Mouse (Mus musculus): ENCODE measurements around the gene Dennd4b. TPM values are rescaled to one million over a fixed set of nuclear protein-coding genes. Genes with fewer than 3 reads are reported as not detected.

Dennd4b gene
- polyA plus RNA-seq, 1 experiment from 2014 or later: 2.3 TPM

DNA sequence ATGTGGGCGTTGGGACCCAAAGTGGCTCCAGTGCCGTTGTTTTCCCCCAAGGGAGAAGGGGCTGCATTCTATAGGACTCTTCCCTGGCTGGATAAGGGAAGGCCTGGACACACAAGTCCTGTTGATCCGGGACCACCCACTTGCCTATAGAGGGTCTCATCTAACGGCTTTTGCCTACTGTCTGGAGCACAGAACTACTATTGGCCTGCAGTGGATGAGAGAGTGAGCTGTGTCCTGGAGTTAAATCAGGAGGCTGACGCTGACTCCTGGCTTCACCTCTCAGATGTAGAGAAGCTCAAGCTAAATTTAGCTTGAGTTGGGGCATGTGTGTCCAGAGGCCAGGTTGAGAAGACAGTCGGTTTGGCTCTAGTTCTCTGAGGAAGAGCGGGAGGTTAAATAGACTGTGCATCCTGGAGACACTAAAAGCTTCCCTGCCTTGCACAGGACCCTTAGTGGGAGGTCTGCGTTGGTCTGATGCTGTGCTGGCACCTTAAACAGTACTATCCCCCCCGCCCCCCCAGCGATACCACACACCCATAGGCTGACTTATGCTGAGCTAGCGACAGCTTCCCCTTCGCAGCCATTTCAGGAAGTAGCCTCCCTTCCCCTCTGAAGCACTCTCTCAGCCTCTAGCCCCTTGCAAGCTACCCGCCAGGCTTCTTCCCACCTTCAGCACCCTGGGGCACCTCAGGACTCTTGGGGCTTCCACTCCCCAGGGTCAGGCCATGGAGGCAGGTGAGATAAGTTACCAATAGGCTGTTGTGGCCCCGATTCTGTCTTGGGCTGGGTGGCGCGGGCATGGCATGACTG, 1.2 kb downstream of the Dennd4b start:
- Histone ChIP-seq H3K9me3 (replicated peaks) (no peaks in the 10 kb centered on the region), H3K9ac (peak overlapping the region; percentile 83), H3K27me3 (no peaks in the 10 kb centered on the region), H3K36me3 (replicated peaks) (peaks cover 32% of the 10 kb centered on the region), H3K27ac (replicated peaks) (peak overlapping the region; percentile 95), H3K4me2 (peak overlapping the region; percentile 97), H3K4me1 (replicated peaks) (peaks cover 44% of the 10 kb centered on the region), H3K4me3 (replicated peaks) (peak overlapping the region; percentile 89)
- ATAC-seq (ENCODE audit: insufficient read depth): peak; percentile 1; the same call in 1 of the 2 replicates
- WGBS (ENCODE audit: insufficient replicate concordance): 5% methylated on average over 16 of the region's 16 CpGs

DNA sequence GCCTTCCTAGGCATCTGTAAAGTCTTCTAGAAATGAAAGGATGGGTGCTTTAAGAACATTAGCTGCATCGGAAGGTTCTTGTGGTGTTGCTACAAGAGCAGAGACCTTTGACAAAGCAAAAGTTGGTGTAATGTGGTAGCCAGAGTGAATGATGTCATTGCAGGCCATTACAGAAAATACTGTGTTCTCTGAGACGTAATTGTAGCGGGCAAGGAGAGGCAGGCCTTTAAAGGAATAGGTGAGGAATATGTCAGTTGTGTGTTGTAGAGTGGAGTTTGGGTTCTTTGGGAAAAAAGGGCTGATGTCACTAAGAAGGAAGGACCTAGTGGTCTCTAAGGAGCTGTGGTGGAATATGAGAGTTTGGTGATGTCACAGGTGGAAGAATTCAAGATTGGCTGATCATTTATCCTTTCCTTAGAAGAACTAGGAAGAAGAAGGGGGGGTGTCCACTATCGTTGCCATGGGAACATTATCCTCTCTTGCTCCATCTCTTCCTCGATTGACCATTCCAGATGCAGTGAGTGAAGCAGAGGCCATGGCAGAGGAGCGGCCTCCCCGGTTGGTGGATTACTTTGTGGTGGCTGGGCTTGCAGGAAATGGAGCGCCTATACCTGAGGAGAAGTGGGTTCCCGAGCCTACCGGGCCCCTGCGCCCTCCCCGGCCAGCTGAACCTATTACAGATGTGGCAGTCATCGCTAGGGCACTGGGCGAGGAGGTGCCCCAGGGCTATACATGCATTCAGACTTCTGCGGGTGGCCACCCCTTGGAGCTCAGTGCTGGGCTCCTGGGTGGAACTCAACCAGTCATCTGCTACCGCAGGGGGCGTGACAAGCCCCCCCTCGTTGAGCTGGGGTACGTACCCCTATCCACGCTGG, 2.2 kb downstream of the Dennd4b start:
- WGBS (ENCODE audit: insufficient replicate concordance): 77% methylated on average over 20 of the region's 20 CpGs
- ATAC-seq (ENCODE audit: insufficient read depth): no peak
- Histone ChIP-seq H3K36me3 (replicated peaks) (peaks cover 28% of the 10 kb centered on the region), H3K27ac (replicated peaks) (peak overlapping the region; percentile 95), H3K9ac (peak overlapping the region; percentile 83; the same call in 1 of the 2 replicates), H3K27me3 (no peaks in the 10 kb centered on the region), H3K9me3 (replicated peaks) (no peaks in the 10 kb centered on the region), H3K4me2 (peak overlapping the region; percentile 97), H3K4me3 (replicated peaks) (peak overlapping the region; percentile 89), H3K4me1 (replicated peaks) (peaks cover 44% of the 10 kb centered on the region)

DNA sequence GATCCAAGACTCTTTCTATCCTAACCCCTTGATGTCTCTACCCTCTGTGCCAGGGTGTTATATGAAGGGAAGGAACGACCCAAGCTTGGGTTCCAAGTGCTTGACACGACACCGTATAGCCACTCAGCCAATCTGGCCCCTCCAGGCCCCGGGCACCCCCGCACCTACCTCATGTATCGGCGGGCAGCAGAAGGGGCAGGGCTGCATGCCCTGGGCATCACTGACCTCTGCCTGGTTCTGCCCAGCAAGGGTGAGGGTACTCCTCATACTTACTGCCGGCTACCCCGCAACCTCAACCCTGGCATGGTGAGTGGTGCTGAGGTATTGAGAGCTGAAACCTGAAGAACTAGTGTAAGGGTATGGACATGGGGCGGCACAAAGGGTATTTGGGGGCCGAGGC, 3.2 kb downstream of the Dennd4b start:
- no peak overlapping the region for H3K4me3 ChIP-seq (replicated peaks)
- 86% methylated on average over 11 of the region's 11 CpGs for WGBS (ENCODE audit: insufficient replicate concordance)
- no peak overlapping the region for H3K9ac ChIP-seq
- H3K4me1 ChIP-seq (replicated peaks): peaks cover 44% of the 10 kb centered on the region
- H3K27me3 ChIP-seq: no peaks in the 10 kb centered on the region
- H3K9me3 ChIP-seq (replicated peaks): no peaks in the 10 kb centered on the region
- peaks cover 28% of the 10 kb centered on the region for H3K36me3 ChIP-seq (replicated peaks)
- H3K4me2 ChIP-seq: no peak overlapping the region
- H3K27ac ChIP-seq (replicated peaks): no peak overlapping the region
- no peak for ATAC-seq (ENCODE audit: insufficient read depth)

DNA sequence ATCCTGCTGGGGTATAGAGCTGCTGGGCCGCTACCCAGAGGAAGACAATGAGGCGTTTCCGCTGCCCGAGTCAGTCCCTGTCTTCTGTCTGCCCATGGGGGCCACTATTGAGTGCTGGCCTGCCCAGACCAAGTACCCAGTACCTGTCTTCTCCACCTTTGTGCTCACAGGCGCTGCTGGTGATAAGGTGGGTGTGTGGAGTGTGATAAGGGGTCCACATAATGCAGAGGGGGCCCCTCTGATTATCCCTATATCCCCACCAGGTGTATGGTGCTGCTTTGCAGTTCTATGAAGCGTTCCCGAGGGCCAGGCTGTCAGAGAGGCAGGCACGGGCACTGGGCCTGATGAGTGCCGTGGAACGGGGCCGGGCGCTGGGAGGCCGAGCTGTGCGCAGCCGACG, 4.0 kb downstream of the Dennd4b start:
- no peak overlapping the region for H3K4me2 ChIP-seq
- no peak overlapping the region for H3K9ac ChIP-seq
- peaks cover 27% of the 10 kb centered on the region for H3K36me3 ChIP-seq (replicated peaks)
- H3K4me3 ChIP-seq (replicated peaks): no peak overlapping the region
- 80% methylated on average over 16 of the region's 16 CpGs for WGBS (ENCODE audit: insufficient replicate concordance)
- no peak for ATAC-seq (ENCODE audit: insufficient read depth)
- no peaks in the 10 kb centered on the region for H3K27me3 ChIP-seq
- peaks cover 44% of the 10 kb centered on the region for H3K4me1 ChIP-seq (replicated peaks)
- H3K9me3 ChIP-seq (replicated peaks): no peaks in the 10 kb centered on the region
- H3K27ac ChIP-seq (replicated peaks): no peak overlapping the region

DNA sequence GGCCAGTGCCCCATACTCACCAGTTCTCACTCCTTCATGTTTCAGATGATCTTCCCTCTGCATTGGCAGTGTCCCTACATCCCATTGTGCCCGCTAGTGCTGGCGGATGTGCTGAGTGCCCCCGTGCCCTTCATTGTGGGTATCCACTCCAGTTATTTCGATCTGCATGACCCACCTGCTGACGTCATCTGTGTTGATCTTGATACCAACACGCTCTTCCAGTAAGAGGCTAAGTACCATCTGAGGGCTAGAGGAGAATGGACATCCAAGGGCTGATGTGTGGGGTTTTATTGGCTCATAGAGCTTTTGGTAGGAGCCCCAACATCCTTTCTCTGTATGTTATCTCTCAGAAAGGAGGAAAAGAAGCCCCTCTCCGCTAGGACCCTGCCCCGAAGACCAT, 5.8 kb downstream of the Dennd4b start:
- Histone ChIP-seq H3K4me2 (no peak overlapping the region), H3K27me3 (no peaks in the 10 kb centered on the region), H3K27ac (replicated peaks) (no peak overlapping the region), H3K36me3 (replicated peaks) (peaks cover 36% of the 10 kb centered on the region), H3K9ac (no peak overlapping the region), H3K9me3 (replicated peaks) (no peaks in the 10 kb centered on the region), H3K4me3 (replicated peaks) (no peak overlapping the region), H3K4me1 (replicated peaks) (peaks cover 34% of the 10 kb centered on the region)
- ATAC-seq (ENCODE audit: insufficient read depth): no peak
- 75% methylated on average over 8 of the region's 8 CpGs for WGBS (ENCODE audit: insufficient replicate concordance)

DNA sequence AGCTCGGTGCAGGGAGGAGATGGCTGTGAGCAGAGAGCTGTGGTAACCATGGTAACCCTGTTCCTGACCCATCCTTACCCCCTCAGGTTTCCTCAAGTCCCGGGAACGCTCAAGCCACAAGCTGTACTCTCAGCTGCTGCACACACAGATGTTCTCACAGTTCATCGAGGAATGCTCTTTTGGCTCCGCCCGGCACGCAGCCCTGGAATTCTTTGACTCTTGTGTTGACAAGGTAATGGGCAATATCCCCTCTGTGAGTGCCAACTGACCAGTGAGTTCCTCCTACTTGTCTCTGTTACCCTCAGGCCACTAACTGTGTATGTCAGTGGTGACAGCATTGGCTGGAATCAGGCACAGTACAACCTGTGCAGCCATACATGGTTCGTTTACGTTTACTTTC, 7.2 kb downstream of the Dennd4b start:
- no peak for ATAC-seq (ENCODE audit: insufficient read depth)
- Histone ChIP-seq H3K9me3 (replicated peaks) (no peaks in the 10 kb centered on the region), H3K36me3 (replicated peaks) (peaks cover 47% of the 10 kb centered on the region), H3K27me3 (no peaks in the 10 kb centered on the region), H3K4me1 (replicated peaks) (peaks cover 20% of the 10 kb centered on the region), H3K27ac (replicated peaks) (no peak overlapping the region), H3K4me2 (no peak overlapping the region), H3K4me3 (replicated peaks) (no peak overlapping the region), H3K9ac (no peak overlapping the region)
- 76% methylated on average over 9 of the region's 9 CpGs for WGBS (ENCODE audit: insufficient replicate concordance)

DNA sequence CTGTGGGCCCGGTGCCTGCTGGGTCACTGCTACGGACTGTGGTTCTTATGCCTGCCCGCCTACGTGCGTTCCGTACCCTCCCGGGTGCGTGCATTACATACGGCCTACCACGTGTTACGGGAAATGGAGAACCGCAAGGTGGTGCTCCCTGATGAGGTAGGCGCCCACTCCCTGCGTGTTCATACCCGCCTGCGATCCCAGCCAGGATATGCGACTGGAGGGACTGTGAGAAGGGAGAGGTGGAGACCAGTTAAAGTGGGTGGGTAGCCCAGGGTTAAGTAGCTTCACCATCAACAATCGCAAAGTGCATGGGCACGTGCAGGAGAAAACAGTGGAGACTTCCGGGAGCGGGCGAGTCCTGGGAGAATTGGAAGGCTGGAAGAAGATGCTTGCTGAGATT, 8.9 kb downstream of the Dennd4b start:
- Histone ChIP-seq H3K4me2 (no peak overlapping the region), H3K9ac (no peak overlapping the region), H3K4me1 (replicated peaks) (peaks cover 4% of the 10 kb centered on the region; the same call in 1 of the 2 replicates), H3K4me3 (replicated peaks) (no peak overlapping the region), H3K36me3 (replicated peaks) (peaks cover 60% of the 10 kb centered on the region), H3K27me3 (no peaks in the 10 kb centered on the region), H3K9me3 (replicated peaks) (no peaks in the 10 kb centered on the region), H3K27ac (replicated peaks) (no peak overlapping the region)
- WGBS (ENCODE audit: insufficient replicate concordance): 90% methylated on average over 22 of the region's 22 CpGs
- ATAC-seq (ENCODE audit: insufficient read depth): no peak

DNA sequence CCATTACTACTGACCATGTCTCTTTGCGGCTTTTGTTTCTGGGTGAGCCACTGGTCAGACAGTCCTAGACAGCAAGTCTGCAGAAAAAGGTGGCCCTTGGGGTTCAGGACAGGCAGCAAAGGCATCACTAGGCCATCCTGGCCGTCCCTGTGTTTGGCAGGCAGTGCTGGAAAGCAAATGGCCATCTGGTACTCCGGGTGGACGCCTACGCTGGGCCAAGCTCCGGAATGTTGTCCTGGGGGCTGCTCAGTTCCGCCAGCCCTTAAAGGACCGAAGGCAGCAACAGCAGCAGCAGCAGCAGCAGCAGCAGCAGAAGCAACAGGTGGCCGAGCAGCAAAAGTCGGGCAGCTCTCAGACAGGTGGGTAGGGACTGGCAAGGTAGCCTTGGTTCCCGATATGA, 10.3 kb downstream of the Dennd4b start:
- Histone ChIP-seq H3K27ac (replicated peaks) (no peak overlapping the region), H3K4me3 (replicated peaks) (no peak overlapping the region), H3K9ac (no peak overlapping the region), H3K4me1 (replicated peaks) (no peaks in the 10 kb centered on the region), H3K27me3 (no peaks in the 10 kb centered on the region), H3K36me3 (replicated peaks) (peaks cover 71% of the 10 kb centered on the region), H3K9me3 (replicated peaks) (no peaks in the 10 kb centered on the region), H3K4me2 (no peak overlapping the region)
- ATAC-seq (ENCODE audit: insufficient read depth): no peak
- WGBS (ENCODE audit: insufficient replicate concordance): 82% methylated on average over 11 of the region's 11 CpGs

DNA sequence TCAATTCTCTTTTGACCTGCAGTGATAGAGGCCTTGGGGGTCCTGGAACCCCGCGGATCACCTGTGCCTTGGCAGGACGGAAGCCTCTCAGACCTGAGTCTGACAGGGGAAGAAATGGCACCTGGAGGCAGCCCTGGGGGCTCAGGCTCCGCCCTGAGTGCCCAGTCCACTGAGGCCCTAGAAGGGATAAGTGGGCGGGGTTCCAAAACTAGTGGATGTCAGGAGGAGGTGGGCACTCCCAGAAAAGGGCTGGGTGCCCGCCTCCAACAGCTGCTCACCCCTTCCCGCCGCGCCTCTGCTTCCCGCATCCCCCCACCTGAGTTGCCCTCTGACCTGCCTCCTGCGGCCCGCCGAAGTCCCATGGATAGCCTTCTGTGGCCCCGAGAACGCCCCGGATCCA, 11.9 kb downstream of the Dennd4b start:
- no peak overlapping the region for H3K4me2 ChIP-seq
- H3K36me3 ChIP-seq (replicated peaks): peaks cover 67% of the 10 kb centered on the region
- no peaks in the 10 kb centered on the region for H3K27me3 ChIP-seq
- no peak overlapping the region for H3K4me3 ChIP-seq (replicated peaks)
- H3K9ac ChIP-seq: no peak overlapping the region
- H3K9me3 ChIP-seq (replicated peaks): no peaks in the 10 kb centered on the region
- ATAC-seq (ENCODE audit: insufficient read depth): no peak
- no peaks in the 10 kb centered on the region for H3K4me1 ChIP-seq (replicated peaks)
- no peak overlapping the region for H3K27ac ChIP-seq (replicated peaks)
- WGBS (ENCODE audit: insufficient replicate concordance): 70% methylated on average over 16 of the region's 16 CpGs

DNA sequence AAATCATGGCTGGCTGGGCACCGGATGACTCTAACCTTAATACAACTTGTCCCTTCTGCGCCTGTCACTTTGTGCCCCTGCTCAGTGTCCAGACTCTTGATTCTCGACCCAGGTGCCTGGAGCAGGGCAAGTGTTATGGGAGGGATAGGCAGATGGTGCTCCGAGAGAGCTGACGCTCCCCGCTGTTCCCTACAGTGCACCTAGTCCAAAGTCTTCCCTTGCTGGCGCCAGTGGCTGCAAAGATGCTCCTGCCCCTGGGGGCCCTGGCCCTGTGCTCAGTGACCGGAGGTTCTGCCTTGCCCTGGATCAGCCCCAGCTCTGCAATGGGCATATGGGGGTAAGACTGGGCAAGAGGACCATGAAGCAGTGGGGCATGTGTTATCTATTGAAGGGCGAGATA, 12.8 kb downstream of the Dennd4b start:
- Histone ChIP-seq H3K4me3 (replicated peaks) (no peak overlapping the region), H3K9ac (no peak overlapping the region), H3K27ac (replicated peaks) (no peak overlapping the region), H3K27me3 (no peaks in the 10 kb centered on the region), H3K4me2 (no peak overlapping the region), H3K36me3 (replicated peaks) (peaks cover 58% of the 10 kb centered on the region), H3K9me3 (replicated peaks) (no peaks in the 10 kb centered on the region), H3K4me1 (replicated peaks) (no peaks in the 10 kb centered on the region)
- ATAC-seq (ENCODE audit: insufficient read depth): no peak
- WGBS (ENCODE audit: insufficient replicate concordance): 79% methylated on average over 9 of the region's 9 CpGs

DNA sequence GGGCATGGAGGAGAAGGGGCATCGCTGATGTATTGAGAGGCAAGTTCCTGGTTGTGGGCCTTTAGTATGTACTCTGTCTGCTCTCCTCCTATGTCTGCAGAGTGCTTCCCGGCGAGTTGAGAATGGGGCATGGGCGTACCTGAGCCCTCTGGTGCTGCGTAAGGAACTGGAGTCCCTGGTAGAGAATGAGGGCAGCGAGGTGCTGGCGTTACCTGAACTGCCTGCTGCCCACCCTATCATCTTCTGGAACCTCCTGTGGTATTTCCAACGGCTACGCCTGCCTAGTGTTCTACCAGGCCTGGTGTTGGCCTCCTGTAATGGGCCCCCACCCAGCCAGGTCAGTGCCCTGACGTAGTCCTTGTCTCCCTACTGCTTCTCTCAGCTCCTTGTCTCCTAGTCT, 13.2 kb downstream of the Dennd4b start:
- no peak for ATAC-seq (ENCODE audit: insufficient read depth)
- Histone ChIP-seq H3K9me3 (replicated peaks) (no peaks in the 10 kb centered on the region), H3K4me2 (no peak overlapping the region), H3K4me1 (replicated peaks) (no peaks in the 10 kb centered on the region), H3K36me3 (replicated peaks) (peaks cover 54% of the 10 kb centered on the region), H3K9ac (no peak overlapping the region), H3K27me3 (no peaks in the 10 kb centered on the region), H3K27ac (replicated peaks) (no peak overlapping the region), H3K4me3 (replicated peaks) (no peak overlapping the region)
- 88% methylated on average over 10 of the region's 10 CpGs for WGBS (ENCODE audit: insufficient replicate concordance)
